14 mouse cellular contexts compared by ENCODE assay signal in the genomic region with DNA sequence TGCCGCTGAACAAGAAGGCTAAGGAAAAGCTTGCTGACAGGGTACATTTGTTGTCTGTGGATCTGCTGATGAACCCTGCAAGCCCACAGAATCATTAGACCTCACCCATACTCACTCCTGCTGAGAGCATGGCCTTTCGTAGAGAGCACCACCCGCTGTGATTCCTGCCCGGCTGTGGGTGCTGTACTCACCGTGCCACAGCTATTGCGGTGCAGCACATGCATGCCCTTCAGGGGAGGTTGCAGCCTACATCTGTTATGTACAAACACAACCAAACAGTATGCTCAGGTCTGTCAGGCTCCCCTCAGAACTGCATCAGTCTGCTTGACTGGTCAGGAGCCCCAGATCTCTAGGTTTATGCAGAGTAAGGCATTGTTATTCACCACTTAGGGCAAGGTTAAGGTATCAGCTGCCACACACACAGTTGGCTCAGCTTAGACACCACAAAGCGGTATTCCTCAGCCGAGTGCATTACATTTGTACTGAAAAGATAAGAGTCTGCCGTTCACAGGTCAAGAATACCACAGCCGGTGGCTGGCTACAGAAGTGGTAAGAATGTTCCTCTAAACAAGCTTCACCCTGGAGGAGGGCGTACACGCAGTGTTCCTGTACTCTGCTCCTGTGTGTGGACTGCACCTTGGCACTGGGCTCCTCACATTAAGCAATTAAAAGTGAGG. TPM values are rescaled to one million over a fixed set of nuclear protein-coding genes. Genes with fewer than 3 reads are reported as not detected.
DNase-seq lines count a peak whose midpoint lies in the region; ATAC-seq and TF ChIP-seq lines count a peak whose summit lies in the region.
"Had no signal": no experiment of that assay in that cellular context is flagged by ENCODE, and none has a peak within 500 bp of the region (broad histone marks: within the 10 kb centered on the region; RNA-seq: fewer than 3 reads in every experiment).

No protein-coding gene starts in this region.

- no peak for TF ChIP-seq POLR2A in cerebellum, adult 2 months (IDR thresholded peaks at IDR 0.05; ENCODE audit: borderline replicate concordance, insufficient read depth, low read length)

- intact Hi-C loops in heart, postnatal 25 days (cut with DNase I), result no loop called here

- 0 out of 2 replicates have a peak overlapping the region, but pooled peaks have one; percentile 19 for H3K27ac ChIP-seq in heart, embryonic 10.5 days
- H3K27ac ChIP-seq in cerebellum, adult 2 months (ENCODE audit: insufficient read depth, low read length), result no peak overlapping the region
- H3K27ac ChIP-seq: left cerebral cortex, adult 2 months; limb, embryonic 15.5 days had no signal

- H3K36me3 ChIP-seq in heart, embryonic 10.5 days, result peaks cover 95% of the 10 kb centered on the region

- peaks cover 13% of the 10 kb centered on the region; the same call in 1 of the 2 replicates for H3K4me1 ChIP-seq in heart, embryonic 10.5 days
- H3K4me1 ChIP-seq in cerebellum, adult 2 months (ENCODE audit: control insufficient read depth, insufficient read depth, low read length), result no peaks in the 10 kb centered on the region
- H3K4me1 ChIP-seq: limb, embryonic 15.5 days had no signal

- 66% methylated on average over 12 of the region's 12 CpGs for WGBS in heart, embryonic 10.5 days
- 90% methylated on average over 12 of the region's 12 CpGs for WGBS in cerebellum, adult 2 months

- no peak for DNase-seq in heart, embryonic 10.5 days (ENCODE audit: low spot score)
- DNase-seq in heart, postnatal 25 days (ENCODE audit: low spot score), result no peak
- DNase-seq in spleen, adult 12 weeks (ENCODE audit: low spot score), result peak; percentile 23
- no peak for DNase-seq in spleen, adult 18-20 months
- no peak for DNase-seq in layer of hippocampus, postnatal 25 days (ENCODE audit: extremely low spot score in 1 of 2, low spot score in 1 of 2)
- no peak for DNase-seq in cerebellum, adult 2 months
- DNase-seq: adrenal gland, adult 2 months; kidney, postnatal 14 days had no signal

- H3K4me3 ChIP-seq in heart, embryonic 10.5 days, result no peak overlapping the region
- H3K4me3 ChIP-seq in cerebellum, adult 2 months (replicated peaks; ENCODE audit: insufficient read depth, low read depth, low read length), result no peak overlapping the region
- H3K4me3 ChIP-seq: erythroblast, embryonic 14.5 days; left cerebral cortex, adult 2 months; limb, embryonic 15.5 days had no signal

- peak; percentile 35 to 57; a peak in 2 of 4 replicates for ATAC-seq in hematopoietic stem cell, adult 5-6 weeks (replicated peaks in 1 of 2; ENCODE audit: insufficient read depth in 1 of 2, low FRiP score in 2 of 2, low TSS enrichment in 1 of 2, low read depth in 1 of 2, poor library complexity in 2 of 2, severe bottlenecking in 2 of 2)
- peak; percentile 94 for ATAC-seq in megakaryocyte-erythroid progenitor cell, adult 5-6 weeks (replicated peaks; ENCODE audit: low FRiP score, low TSS enrichment, poor library complexity, severe bottlenecking)
- ATAC-seq: hindbrain, embryonic 16.5 days had no signal

- no peaks in the 10 kb centered on the region for H3K9me3 ChIP-seq in heart, embryonic 10.5 days
- H3K9me3 ChIP-seq: limb, embryonic 15.5 days had no signal

- no peaks in the 10 kb centered on the region for H3K27me3 ChIP-seq in heart, embryonic 10.5 days (ENCODE audit: insufficient read depth, poor library complexity, severe bottlenecking)
- H3K27me3 ChIP-seq in cerebellum, adult 2 months (ENCODE audit: control insufficient read depth, insufficient read depth, low read length), result no peaks in the 10 kb centered on the region
- H3K27me3 ChIP-seq: limb, embryonic 15.5 days had no signal

- TF ChIP-seq CTCF in cerebellum, adult 2 months (IDR thresholded peaks at IDR 0.05; ENCODE audit: borderline replicate concordance, insufficient read depth, low read depth, low read length), result no peak

RNA-seq across cellular contexts. Expression of a gene that starts 33.4 kb away (rescaled TPM):
- 47.3 and 52.6 TPM in 2 replicates for polyA plus RNA-seq in heart, embryonic 10.5 days (2016; fragmentation: Nextera tagmentation; extraction: Ambion mirVana)
- 10 to 100 TPM; 35.2 to 35.8 TPM for total RNA-seq in heart, postnatal 25 days (2021)
- 22.2 and 33.1 TPM in 2 replicates for total RNA-seq in hematopoietic stem cell, adult 5-6 weeks (2017)
- 60.3 and 69.9 TPM in 2 replicates for total RNA-seq in megakaryocyte-erythroid progenitor cell, adult 5-6 weeks (2014; fragmentation: Nextera tagmentation)
- total RNA-seq in megakaryocyte-erythroid progenitor cell, adult 5-6 weeks (2017), result 24.3 and 32.3 TPM in 2 replicates
- total RNA-seq in layer of hippocampus, postnatal 25 days (2021), result 10 to 100 TPM; 80.2 to 91.8 TPM
- polyA plus RNA-seq in cerebellum, adult 2 months (2012; rRNA removed), result 48.1 and 50.3 TPM in 2 replicates

RNA-seq across cellular contexts. Expression of a gene that starts 33.5 kb away (rescaled TPM):
- 39.8 and 42.3 TPM in 2 replicates for polyA plus RNA-seq in heart, embryonic 10.5 days (2016; fragmentation: Nextera tagmentation; extraction: Ambion mirVana)
- 10 to 100 TPM; 12.6 to 13.5 TPM for total RNA-seq in heart, postnatal 25 days (2021)
- total RNA-seq in hematopoietic stem cell, adult 5-6 weeks (2017), result 21.4 and 26.5 TPM in 2 replicates
- total RNA-seq in megakaryocyte-erythroid progenitor cell, adult 5-6 weeks (2014; fragmentation: Nextera tagmentation), result 57.4 and 67.7 TPM in 2 replicates
- 37.9 and 46.0 TPM in 2 replicates for total RNA-seq in megakaryocyte-erythroid progenitor cell, adult 5-6 weeks (2017)
- 10 to 100 TPM; 25.5 to 26.5 TPM for total RNA-seq in layer of hippocampus, postnatal 25 days (2021)
- 21.3 and 21.4 TPM in 2 replicates for polyA plus RNA-seq in cerebellum, adult 2 months (2012; rRNA removed)
